Mouse (Mus musculus) mouse trophoblast stem cell (cell line): ENCODE data around the gene Chrm4.

ENCODE experiments used
- in situ Hi-C, 2 experiments: fragments of 300-500 bp; cut with MseI, MboI; formaldehyde crosslinking; loops; 2 replicates in 1 of 2; 3 replicates in 1 of 2; pipeline ENCODE4 v1.15.1; 2025

The Chrm4 gene

DNA sequence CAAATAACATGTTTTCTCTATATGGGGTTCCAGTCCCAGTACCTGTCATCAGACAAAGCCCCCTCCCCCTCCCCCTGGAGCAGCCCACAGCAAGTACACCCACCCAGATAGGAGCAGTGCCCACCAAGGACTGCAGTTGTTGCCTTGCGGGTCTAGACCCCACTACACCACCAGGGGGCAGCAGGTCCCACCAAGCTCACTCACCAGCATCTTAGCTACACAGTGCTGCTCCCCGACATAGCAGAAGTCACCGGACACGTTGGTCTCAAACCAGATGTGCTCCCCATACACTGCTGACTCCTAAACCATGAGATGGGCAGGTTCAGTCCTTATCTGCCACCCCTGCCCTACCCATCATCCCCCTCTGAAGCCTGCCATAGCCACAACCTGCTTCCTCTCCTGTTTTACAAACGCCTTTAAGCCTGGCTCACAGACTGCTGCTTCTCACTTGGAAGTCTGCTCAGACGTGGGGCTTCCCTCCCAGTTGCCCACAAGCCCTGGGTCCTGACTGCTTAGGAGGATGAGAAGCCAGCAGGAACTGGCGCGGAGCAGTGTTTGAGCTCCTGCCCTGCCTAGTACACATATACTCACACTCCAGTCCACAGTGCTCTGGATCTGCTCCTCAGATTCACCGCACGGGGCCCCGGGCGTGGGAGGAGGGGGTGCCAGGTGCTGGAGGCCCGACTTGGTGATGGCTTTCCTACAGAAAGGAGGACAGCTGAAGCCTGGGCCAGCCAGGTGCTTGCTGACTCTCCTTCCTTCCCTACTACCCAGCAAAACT, 17.3 kb downstream of the Chrm4 start:
- in situ Hi-C loops: no loop called here

DNA sequence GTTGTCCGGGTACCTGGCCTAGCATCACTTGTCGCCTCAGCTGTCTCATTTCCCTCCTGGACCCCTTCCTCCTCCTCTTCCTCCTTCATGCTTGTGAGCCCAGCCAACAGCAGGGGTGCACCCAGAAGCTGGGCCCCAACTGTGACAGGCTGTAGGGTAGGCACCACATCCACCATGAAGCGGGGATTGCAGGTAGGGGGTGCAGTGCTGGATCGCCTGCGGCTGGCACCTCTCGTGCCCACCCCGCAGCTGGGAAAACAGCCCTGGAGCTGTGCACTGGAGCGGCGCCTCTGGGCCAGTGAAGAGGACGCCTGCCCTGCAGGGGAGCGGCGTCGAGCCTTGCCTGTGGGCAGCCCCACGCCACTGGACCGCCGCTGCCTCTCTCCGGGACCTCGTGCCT, 18.4 kb downstream of the Chrm4 start, which contains the start of gene Gm9821:
TSS of gene Gm9821 (plus strand) at position 221 of the 400 bp plus-strand sequence.
- in situ Hi-C loops: no loop called here

DNA sequence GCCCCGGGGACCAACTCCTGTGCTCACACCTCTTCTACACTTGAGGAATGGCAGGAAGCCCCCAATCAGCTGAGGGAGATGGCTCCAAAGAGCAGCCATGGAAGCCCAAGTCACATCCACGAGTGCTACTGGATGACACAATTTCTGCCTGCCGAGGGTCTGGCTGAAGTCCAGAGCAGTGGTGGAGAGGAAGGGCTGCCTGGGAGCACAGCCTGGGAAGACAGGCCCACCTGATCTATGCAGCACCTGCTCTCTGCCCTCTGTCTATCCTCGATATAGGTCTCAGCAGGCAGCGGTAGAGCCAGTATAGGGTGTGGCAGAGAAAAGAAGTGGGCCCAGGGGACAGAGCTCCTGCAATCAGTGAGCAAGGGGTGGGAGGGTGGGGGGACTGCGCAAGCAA, 19.8 kb downstream of the Chrm4 start:
- in situ Hi-C loops: no loop called here

DNA sequence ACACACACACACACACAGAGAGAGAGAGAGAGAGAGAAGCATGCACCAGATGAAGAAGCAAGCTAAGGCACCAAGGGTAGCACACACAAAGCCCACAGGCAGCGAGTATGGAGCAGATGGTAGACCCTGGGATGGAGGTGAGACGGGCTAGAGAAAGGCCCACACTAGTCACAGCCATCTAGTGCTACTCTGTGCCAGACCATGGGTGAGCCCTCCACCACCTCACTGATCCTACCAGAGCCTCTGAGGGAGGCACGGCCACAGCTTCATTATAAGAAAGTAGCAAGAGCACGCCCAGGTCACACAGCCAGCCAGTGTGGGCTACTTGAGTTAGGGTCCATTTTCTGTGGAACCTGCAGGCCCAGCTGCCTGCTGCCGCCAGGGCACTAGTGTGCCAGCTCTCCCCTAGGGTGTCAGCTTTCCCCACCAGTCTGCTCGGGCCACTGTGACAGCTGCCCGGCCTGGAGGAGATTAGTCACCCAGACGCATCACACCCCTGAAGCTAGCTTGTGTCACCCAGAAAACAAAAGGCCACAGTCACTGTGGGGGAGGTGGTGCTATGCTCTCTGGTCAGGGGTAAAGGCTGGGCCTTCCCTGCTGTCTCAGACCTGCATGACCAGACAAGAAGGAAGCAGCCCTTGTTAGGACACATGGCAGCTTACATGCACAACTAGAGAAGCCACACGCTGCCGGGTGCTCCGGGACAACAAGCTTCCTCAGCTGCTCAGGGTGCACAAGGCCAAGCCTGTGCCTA, 20.5 kb downstream of the Chrm4 start:
- in situ Hi-C loops: no loop called here

DNA sequence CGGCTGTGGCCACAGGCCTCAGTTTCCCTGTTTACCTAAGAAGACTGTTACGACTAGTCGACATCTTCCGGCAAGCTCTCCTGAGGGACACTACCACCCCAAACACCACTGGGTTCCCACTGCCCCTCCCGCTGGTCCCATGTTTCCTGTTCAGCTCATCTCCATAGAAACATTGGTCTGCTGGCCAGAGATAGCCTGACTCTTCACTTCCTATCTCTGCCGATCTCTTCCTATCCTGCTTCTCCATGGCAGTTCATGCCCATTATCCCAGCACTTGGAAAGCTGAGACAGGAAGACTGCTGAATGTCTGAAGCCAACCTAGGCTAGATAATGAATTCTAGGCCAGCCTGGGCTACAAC, 21.1 kb downstream of the Chrm4 start:
- in situ Hi-C loops: no loop called here

DNA sequence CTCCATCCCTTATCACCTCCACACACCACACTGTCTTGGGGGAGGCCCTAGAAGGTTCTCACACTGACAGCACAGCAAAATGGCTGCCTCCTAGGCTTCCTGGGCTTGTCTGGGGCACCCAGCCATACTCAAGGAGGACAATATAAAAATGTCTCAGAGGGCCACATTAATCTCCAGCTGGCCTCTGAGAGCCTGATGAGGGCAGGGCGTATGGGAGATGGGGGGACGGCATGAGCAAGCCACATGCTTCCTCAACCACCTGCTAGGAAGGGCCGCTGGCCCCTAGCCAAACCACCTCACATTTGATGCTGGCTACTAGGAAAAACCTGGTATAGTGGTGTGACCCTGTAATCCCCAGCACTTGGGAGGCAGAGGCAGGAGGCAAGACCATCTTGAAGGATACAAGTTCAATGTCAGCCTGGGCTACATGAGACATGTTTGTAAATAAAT, 21.8 kb downstream of the Chrm4 start:
- in situ Hi-C loops: no loop called here

DNA sequence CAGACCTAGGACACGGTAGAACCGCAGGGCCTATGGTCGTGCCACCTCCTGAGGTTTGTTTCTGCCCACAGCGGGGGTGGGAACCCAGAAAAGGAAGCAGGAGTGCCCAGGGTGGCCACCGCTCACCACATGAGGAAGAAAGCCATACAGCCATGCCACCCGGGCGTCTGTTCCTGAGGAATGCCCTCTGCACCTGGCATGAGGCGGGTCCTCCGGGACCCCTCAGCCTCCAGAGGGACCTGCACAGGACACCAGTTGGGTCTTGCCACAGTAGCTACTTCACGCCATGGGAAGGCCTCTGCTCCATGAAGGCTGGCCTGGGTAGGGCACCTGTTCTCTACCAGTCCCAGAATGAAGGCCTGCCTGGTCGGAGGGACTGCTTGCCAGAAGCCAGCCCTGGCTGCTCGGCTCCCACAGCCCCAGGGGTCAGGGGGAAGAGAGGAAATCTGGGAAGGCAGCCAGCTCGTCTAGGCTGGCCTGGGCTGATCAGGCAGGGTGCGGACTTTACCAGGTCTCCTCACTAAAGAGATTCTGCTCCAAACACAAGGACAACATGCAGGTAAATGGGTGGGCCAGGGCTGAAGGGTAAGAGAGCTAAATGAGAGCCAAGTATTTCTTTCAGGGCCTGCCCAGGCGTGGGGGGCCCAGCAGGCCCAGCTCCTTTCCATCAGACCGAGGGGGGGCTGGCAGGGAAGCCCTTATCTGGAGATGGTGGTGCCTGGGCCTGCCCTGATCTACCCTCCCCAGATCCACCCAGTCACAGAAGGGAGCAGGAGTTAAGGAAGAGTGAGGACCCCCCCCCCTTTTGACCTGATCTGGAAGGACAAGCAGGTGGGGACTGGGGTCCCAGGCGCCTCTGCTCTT, 22.6 kb downstream of the Chrm4 start:
- in situ Hi-C loops: no loop called here

DNA sequence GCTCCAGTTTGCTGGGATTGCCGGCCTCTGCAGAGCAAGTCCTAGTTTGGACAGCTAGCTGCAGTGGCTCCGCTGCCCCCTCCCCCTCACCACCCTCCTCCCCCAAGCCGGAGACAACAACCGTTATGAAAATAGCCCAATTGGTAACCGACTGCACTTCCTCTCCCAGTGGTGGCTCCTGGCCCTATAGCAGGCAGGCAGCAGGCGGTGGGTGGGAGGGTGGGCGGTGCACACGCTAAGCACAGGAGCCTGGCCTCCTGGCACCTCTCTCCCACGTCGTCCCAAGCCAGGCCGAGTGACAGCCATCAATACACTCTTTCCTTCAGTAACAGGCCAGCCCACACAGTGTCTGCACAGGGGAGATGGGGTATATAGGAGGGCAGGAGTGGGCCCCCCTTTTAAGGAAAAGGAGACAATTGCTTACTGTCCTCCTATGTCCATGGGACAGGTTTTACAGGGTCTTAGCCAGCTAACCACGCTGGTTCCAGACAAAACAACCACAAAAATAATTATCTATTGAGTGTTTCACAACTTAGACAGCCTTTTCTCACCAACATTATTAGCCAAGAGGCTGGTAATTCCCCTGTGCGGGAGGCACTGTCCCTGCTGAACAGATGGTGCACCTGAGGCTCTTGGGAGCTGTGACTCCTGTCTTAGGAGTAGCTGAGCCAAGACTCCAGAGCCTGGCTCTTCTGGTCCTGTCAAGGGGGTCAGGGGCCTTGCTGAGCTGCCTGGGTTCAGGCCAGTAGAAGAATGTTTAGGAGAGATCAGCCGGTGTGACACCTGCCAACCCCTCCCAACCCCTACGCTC, 23.4 kb downstream of the Chrm4 start:
- in situ Hi-C loops: no loop called here

DNA sequence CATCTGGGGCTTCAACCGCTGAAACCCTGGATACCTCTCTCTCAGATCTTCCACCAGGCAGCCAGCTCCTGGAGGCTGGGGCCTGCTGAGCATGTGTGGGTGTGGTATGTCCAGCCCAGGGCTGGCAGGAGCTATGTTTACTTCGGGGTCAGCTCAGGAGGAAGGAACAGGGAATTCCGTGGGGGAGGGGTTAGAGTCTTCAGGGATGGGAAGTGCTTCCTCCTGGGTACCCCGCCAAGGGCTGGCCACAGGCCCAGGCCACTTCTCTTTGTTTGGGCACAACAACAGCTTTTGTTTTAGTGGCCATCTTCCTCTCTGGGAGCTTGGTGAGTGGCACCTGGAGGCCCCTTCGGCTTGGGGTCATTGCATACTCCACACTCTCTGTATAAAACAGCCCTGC, 26.8 kb downstream of the Chrm4 start:
- in situ Hi-C loops: no loop called here

DNA sequence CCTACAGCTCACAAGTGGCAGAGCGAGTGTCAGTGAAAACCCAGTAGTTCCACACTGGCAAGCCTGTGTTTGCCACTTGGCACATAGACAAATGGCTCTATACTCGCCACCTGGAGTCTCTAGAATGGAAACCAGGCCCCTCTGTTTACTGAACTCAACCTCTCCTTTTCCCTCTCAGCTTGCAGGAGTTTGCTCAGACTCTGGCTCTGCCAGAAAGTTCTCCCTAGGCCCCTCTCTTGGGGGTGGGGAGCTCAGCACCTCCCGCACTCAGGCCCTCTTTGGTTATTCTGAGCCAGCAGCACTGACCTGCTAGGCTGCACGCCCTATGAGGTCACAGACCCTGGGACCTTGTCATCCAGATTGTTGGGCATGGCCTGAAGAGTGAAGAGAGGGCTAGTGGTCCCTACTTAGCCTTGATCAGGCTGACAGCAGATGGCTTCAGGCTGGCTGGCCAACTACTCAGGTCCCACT, 28.1 kb downstream of the Chrm4 start:
- in situ Hi-C loops: no loop called here

DNA sequence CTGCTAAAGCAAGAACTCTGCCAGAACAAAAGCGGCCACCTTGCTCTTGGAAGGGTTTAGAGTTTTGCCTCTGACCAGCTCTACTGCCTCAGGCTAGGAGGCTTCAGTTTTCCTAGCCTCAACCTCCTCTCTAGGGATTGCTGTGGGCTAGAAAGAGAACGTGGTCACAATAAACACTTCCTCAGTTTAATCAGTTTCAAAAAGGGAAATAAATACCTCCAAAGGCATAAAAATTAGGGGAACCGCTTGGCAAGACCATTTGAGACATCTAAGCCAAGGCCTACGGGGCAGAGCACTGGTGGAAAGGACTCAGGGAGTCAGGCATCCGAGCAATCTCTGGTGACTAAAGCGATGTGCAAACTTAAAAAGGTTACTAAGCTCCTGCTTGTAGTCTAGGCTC, 28.8 kb downstream of the Chrm4 start:
- in situ Hi-C loops: no loop called here

DNA sequence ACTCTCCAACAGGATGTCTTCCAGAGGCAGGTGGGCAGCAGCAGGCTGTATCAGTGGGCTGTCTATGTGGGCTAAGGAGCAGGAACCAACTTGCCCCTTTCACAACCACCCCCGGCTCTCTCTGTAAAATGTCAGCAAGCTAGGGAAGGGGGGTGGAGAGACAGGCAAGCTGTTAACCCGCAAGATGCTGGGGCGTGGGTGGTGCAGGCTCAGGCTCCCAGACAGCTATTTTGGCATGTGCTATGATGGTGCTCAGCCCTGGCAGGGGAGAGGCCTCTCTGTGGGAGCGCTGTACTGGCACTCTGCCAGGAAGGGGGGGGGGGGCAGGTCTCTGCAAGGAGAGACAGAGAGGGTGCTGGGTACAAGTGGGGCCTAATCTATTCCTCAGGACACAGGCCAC, 30.0 kb downstream of the Chrm4 start:
- in situ Hi-C loops: no loop called here

DNA sequence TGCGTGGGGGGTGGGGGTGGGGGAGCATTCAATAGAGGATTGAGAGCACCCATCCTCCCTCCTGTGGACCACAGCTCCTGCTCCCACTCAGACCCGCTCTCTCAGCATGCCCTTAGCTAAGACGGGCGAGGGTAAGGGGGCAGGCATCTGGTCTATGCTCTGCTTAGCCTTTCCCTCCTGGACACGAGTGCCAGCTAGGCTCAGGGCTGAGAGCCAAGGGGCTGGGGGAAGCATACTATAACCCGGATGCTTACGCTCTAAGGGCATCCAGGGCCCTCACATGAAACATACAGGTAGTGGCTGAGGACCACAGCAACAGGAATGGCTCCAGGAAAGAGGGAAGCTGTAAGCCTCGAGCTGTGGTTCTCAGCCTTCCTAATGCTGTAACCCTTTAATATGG, 31.0 kb downstream of the Chrm4 start:
- in situ Hi-C loops: no loop called here

DNA sequence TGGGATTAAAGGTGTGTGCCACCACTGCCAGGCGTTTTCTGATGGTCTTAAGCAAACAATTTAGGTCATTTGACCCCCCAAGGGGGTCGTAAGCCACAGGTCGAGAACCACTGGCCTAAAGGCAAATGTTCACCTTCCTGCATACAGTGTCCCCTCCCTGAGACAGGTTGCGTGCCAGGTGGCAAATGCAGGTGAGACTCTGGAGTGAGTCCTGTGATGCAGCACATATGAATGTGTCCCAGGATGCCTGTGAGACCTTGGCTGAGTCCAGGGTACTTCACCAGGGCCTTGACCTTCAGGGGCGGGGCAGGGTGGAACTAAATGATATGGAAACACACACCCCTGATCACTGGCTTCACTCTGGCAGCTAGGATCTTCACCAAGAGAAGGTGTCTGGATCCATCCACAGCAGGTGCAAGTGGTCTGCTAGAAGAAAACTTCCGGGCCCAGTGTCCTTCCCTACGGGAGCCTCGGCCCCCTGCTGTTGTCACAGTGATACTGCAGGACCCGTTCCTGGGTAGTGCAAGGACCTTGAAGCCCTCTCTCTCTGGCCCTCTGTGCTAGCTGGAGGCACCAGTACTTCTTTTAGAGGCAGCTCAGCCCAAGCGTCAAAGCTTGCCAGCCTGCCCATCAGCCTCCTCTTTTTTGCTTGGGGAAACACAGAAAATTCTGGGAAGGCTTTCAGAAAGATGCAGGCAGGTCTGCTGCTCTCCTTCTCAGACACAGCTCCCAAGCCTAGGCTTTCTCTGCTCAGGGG, 31.8 kb downstream of the Chrm4 start:
- in situ Hi-C loops: no loop called here

DNA sequence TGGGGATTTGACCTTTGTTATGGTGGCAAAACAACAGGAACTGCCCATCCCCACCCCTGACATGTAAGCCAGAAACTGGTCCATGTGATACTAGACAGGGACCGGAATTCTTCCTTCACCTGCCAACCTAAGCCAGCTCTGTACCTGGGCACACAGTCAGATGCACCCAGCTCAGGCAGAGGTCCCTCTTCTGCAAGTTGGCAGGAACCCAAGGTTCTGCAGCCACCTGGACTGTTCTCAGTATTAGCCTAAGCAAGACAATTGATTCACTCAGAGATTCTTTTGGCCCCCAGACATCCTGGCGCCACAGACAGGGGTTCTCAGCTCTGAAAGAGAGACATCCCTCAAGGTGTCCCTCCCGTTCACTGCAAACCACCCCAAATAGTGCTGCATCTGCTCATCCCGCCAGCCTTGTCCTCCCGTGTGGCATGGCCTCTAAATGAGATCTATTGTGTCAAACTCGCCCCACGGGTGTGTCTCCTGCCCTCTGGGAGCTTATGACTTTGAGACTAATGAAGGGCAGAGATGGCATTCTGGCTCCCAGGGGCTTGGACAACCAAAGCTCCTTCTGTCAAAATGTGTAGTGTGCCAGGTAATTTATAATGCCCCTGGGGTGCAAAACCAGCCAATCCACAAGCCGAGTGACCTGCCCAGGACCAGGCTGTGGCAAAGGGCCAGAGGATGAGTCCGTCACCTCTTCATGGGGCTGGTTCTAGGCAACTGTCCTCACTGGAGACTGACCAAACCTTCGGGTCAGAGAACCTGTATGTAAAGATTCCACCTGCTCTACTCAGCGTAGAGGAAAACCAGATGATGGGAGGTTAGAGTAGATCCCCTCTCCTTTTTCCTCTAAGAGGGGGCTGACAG, 32.7 kb downstream of the Chrm4 start:
- in situ Hi-C loops: no loop called here

DNA sequence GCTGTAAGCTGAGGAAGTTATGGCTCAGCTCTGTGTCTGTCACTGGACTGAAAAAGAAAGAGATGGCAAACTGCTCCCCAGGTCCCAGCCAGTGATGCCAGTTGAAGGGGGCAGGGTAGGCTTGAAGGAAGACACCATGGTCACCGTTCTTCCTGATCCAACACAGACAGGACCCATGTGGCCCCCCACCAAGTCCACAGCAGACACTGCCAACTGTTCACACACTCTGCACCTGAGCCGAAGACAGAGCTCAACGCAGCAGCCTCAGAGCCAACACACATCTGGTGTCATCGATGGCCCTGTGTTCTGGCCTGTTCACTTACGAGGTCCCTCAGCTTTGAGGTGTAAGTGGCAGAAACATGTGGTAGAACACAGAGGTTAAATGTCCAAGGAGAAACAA, 33.4 kb downstream of the Chrm4 start:
- in situ Hi-C loops: no loop called here

DNA sequence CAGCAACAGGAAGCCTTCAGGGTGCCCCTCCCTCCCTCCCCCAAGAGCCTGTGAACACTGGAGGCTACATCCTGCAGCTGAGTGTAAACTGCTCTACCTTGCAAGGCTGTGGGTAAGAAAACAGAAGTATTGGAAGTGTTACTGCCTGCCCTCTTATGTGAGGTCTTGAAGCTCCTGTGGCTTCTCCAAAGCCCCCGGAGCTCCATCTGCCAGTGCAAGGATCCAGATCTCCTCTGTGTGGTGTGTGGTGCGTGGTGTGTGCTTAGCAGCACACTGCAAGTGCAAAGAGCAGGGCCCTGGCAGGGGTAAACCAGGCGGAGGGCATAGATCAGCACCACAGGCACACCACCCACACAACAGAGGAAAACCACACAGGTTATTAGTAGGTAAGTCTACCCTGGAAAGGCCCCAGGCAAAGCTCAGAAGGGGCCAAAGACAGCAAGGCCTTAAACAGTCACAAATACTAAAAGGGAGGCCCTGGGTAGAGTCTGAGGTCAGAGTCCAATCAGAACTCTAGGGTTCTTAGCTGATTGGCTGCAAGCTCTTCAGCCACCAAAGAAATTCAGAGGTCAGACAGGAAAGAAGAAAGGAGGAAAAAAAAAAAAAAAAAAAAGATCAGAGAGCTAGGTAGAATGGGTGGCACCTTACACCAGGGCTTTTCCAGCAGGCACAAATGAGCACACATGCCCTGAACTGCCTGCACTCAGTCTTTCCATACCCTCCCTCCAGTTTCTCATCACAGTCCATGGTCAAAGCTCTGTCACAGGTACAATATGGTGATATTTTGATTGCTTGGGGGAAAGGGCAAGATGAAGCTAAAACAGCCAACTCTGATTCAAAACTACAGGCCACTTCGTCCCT, 35.1 kb downstream of the Chrm4 start:
- in situ Hi-C loops: no loop called here

DNA sequence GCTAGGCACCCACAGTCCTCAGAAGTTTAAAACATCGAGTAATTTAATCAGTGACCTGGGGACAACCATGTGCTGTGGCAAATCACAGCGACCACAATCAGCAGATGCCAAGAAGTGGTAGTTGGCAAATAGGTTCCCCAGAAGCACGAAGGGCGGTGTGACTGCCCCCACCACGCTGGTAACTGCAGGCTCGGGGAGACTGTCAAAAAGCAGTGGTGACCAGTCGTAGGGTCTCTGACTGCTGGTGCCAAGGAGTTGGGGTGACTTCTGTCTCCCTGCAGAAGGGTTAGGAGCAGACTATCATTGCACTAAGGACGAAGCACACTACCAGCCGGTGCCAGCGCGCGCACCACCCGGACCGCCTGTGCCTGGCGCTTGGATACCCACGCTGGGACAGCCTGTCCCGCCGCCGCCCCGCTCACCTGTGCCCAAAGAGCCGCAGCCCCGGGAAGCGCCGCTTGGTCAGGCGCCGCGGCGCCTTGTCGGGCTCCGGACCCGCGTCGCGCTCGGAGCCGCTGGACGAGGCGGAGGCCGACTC, 35.9 kb downstream of the Chrm4 start:
- in situ Hi-C loops: no loop called here
